Mouse (Mus musculus) embryonic facial prominence, embryonic 15.5 days (tissue): ENCODE results near the gene Prkcg. TPM values are rescaled to one million over a fixed set of nuclear protein-coding genes. Genes with fewer than 3 reads are reported as not detected.

Source experiments
- ATAC-seq: fragments of 200-750 bp; cut with Nextera tagmentation; 2 replicates; pipeline ENCODE4 v1.8.0; 2017; ENCODE audit warnings: low read depth, moderate TSS enrichment; ENCODE audit not compliant: insufficient number of reproducible peaks, low FRiP score, low TSS enrichment
- H3K27ac ChIP-seq: fragments of 300-500 bp; sonication (generic); replicated peaks from 2 replicates; pipeline ENCODE4 v1.5.1; 2015; ENCODE audit warnings: mild to moderate bottlenecking, inconsistent platforms
- H3K27me3 ChIP-seq: fragments of 300-500 bp; sonication (generic); 2 replicates; pipeline ENCODE4 v1.6.1; 2015; ENCODE audit warnings: inconsistent platforms
- H3K36me3 ChIP-seq: fragments of 300-500 bp; sonication (generic); 2 replicates; pipeline ENCODE4 v1.6.1; 2015; ENCODE audit warnings: mild to moderate bottlenecking, inconsistent platforms
- H3K4me1 ChIP-seq: fragments of 300-500 bp; sonication (generic); 2 replicates; pipeline ENCODE4 v1.6.1; 2015; ENCODE audit warnings: inconsistent platforms
- H3K4me2 ChIP-seq: fragments of 300-500 bp; sonication (generic); replicated peaks from 2 replicates; pipeline ENCODE4 v1.6.1; 2015; ENCODE audit warnings: mild to moderate bottlenecking, inconsistent platforms
- H3K4me3 ChIP-seq: fragments of 300-500 bp; sonication (generic); replicated peaks from 2 replicates; pipeline ENCODE4 v1.5.1; 2015; ENCODE audit warnings: mild to moderate bottlenecking, inconsistent platforms
- H3K9ac ChIP-seq: fragments of 300-500 bp; sonication (generic); 2 replicates; pipeline ENCODE4 v1.6.1; 2015; ENCODE audit warnings: inconsistent platforms
- H3K9me3 ChIP-seq: fragments of 300-500 bp; sonication (generic); replicated peaks from 2 replicates; pipeline ENCODE4 v1.6.1; 2016; ENCODE audit warnings: inconsistent platforms
- WGBS: fragments of 180-500 bp; shearing (Covaris S2); methylation state at CpG from one replicate; pipeline ENCODE4 v1.1.7; 2015; 5-methylcytosine and 5-hydroxymethylcytosine counted together
- polyA plus RNA-seq: library from polyadenylated mRNA; unstranded; fragments of >200 nt; fragmentation: Nextera tagmentation; extraction: Ambion mirVana; gene quantifications from 2 replicates; pipeline ENCODE4 v1.2.1, GENCODE M21; 2015

Gene Prkcg
- polyA plus RNA-seq, result 0.13 and 0.28 TPM in 2 replicates

DNA sequence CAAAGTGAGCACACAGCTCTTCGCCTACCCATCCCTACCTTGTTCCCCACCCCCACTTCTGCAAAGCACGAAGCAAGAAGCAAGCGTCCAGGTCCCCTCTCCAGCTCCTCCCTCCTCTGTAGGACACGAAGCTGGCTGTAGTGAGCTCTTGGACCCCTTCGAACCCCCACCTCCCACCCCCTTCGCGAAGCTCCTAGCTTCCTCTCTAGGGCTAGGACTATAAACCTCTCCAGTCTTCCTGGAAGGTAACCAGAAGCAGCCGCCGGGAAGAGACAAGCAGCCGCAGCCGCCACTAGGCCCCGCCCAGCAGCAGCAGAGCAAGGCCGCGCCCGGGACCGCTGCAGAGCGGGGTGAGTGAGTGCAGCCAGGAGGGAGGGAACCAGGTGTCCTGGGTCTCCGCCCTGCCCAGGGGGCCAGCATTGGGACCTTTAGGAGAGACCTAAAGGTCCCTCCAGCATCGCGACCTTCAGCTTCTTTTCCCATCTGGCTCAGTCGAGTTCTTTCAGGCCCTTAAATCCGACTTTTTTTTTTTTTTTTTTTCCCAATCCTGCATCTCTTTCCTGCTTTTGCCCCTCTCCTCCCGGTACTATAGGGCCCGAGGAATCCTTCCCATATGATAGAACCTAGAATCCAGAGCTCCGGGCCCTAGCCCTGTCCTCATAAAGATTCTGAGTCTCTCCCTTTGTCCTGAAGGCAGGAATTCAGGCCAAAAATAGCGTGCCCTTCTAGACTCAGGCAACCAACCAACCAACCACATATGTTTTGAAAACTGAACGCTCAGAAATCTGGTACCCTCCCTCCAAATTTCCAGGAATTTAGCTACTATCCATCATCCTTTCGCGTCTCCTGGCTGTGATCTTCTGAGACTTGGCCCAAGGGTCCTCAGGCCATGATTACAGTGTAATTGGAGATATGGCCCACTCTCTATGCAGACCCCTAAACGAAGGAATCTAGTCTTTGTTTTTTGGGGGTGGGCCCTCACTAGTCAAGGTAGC is at the start of gene Prkcg, which contains the start of gene Myadm:
Gene Prkcg, plus strand, starts transcription at position 204 of the 995 bp plus-strand sequence.
Gene Myadm, plus strand, starts transcription at position 105 of the 995 bp plus-strand sequence.
- peak within 1 kb of the TSS; percentile 72 for H3K4me2 ChIP-seq
- peak; percentile 44; the same call in 1 of the 2 replicates for ATAC-seq
- H3K9me3 ChIP-seq, result no peaks in the 10 kb centered on the region
- peak within 1 kb of the TSS; percentile 50 for H3K4me3 ChIP-seq
- H3K27ac ChIP-seq, result peak within 1 kb of the TSS; percentile 92
- H3K4me1 ChIP-seq, result peaks cover 30% of the 10 kb centered on the region
- 1% methylated on average over 30 of the region's 30 CpGs for WGBS
- peak within 1 kb of the TSS; percentile 48 for H3K9ac ChIP-seq
- H3K36me3 ChIP-seq, result 0 out of 2 replicates have a peak, but pooled peaks cover 3% of the 10 kb centered on the region
- no peaks in the 10 kb centered on the region for H3K27me3 ChIP-seq

DNA sequence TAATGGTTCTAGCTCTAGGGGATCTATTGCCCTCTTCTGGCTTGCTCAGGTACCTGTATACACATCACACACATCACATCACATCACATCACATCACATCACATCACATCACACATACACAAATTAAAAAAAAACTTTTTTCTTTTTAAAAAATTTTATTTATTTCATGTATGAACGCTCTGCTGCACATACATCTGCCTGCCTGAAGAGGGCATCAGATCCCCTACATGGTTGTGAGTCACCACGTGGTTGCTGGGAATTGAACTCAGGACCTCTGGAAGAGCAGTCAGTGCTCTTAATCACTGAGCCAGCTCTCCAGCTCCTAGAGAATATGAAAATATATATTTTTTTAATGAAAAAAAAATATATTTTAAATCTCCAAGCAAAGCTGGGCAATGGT is 49.8 kb upstream of the Prkcg start:
- Histone ChIP-seq H3K27ac (no peak overlapping the region), H3K4me2 (no peak overlapping the region), H3K9me3 (no peaks in the 10 kb centered on the region), H3K4me3 (no peak overlapping the region), H3K9ac (no peak overlapping the region), H3K27me3 (no peaks in the 10 kb centered on the region), H3K4me1 (no peaks in the 10 kb centered on the region), H3K36me3 (no peaks in the 10 kb centered on the region)
- ATAC-seq, result no peak
- WGBS, result 73% methylated on average over 2 of the region's 2 CpGs

DNA sequence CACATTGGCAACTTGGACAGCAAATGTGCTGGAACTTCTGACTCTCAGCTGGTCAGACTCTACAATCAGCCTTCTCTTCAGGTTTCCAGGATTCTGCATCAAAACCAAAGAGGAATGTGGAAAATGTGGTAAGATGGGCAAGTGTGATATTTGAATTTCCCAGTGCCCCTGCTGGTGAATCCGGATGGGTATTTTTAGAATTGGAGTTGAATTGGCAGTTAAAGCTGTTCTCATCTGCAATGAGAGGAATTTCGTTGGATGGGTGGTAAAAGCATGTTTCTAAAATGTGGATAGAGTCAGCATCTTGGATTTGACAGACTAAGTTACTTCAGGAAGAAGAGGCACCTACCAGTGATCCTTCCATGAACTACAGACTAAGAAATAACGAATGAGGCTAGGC is 28.3 kb upstream of the Prkcg start:
- ATAC-seq, result no peak
- H3K9me3 ChIP-seq, result no peaks in the 10 kb centered on the region
- WGBS, result 48% methylated on average over 3 of the region's 3 CpGs

DNA sequence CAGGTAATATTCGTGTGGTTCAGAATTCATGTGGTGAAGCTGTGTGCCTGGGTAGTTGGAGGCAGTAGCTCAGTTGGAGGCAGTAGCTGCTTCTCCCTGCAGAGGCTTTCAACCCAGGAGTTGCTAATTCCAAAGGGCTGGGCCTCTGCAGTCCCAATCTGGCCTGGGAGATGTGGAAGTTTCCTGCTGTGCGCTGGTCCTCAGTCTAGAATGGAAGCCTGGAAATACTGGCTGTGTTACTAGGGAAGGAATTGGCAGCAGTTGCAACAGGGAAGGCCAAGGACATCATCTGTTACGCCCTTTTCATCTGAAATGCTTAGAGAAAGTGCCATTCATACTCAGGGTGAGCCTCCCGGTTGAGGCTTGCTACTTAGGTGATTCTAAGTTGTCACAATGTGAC is 27.5 kb upstream of the Prkcg start:
- Histone ChIP-seq H3K27me3 (peaks cover 7% of the 10 kb centered on the region), H3K27ac (no peak overlapping the region), H3K36me3 (no peaks in the 10 kb centered on the region), H3K9me3 (no peaks in the 10 kb centered on the region), H3K4me1 (no peaks in the 10 kb centered on the region), H3K4me2 (no peak overlapping the region), H3K9ac (no peak overlapping the region), H3K4me3 (no peak overlapping the region)
- ATAC-seq, result no peak
- WGBS, result 66% methylated on average over 4 of the region's 4 CpGs

More for the DNA sequence above, 28.3 kb upstream of the Prkcg start:
- no peak overlapping the region for H3K4me3 ChIP-seq
- H3K36me3 ChIP-seq, result no peaks in the 10 kb centered on the region
- no peak overlapping the region for H3K9ac ChIP-seq
- H3K4me2 ChIP-seq, result no peak overlapping the region
- no peaks in the 10 kb centered on the region for H3K4me1 ChIP-seq
- H3K27me3 ChIP-seq, result peaks cover 7% of the 10 kb centered on the region
- no peak overlapping the region for H3K27ac ChIP-seq

DNA sequence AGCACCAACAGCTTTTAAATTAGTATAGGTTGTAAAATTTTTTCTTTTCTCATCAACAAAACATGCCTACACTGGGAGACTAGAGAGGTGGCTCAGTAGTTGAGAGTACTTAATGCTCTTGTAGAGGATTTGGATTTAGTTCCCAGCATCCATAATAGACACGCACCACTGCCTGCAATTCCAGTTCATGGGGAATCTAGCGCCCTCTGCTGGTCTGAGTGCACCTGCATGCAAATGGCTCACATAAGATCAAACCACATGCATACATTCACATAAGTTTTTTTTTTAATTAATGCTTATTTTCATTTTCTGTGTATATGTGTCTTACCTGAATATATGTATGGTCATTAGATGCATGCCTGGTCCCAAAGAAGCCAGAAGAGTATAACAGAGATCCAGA is 26.2 kb upstream of the Prkcg start:
- Histone ChIP-seq H3K4me3 (no peak overlapping the region), H3K36me3 (no peaks in the 10 kb centered on the region), H3K27me3 (peaks cover 7% of the 10 kb centered on the region), H3K4me1 (no peaks in the 10 kb centered on the region), H3K27ac (no peak overlapping the region), H3K4me2 (no peak overlapping the region), H3K9me3 (no peaks in the 10 kb centered on the region), H3K9ac (no peak overlapping the region)
- no peak for ATAC-seq
- WGBS, result 39% methylated on average over 2 of the region's 2 CpGs

DNA sequence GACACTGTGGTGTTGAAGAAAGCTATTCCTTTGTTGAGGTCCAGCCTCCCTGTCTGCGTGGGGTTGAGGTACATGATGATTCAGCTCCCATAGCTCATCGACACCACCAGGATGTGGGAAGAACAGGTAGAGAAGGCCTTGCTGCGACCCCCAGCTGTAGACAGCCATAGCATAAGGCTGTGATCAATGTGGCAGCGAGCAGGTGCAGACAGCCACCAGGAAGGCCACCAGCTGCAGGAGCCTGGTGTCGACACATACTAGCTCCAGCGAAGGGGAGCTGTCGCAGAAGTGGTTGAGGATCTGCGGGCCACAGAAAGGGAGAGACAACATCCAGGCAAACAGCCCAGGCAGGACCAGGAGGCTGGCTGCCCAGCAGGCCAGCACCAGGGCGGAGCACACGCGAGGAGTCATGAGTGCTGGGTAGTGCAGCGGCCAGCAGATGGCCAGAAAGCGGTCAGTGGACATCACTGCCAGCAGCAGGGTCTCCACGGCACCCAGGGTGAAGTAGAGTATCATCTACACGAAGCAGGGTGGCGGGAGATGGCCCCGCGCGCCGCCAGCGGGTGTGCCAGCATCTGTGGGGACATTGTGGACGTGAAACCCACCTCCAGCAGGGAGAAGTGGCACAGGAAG is 24.5 kb upstream of the Prkcg start:
- Histone ChIP-seq H3K9ac (no peak overlapping the region), H3K27ac (no peak overlapping the region), H3K36me3 (no peaks in the 10 kb centered on the region), H3K4me3 (no peak overlapping the region), H3K4me2 (no peak overlapping the region), H3K27me3 (peaks cover 7% of the 10 kb centered on the region), H3K9me3 (no peaks in the 10 kb centered on the region), H3K4me1 (no peaks in the 10 kb centered on the region)
- 39% methylated on average over 22 of the region's 22 CpGs for WGBS
- no peak for ATAC-seq

DNA sequence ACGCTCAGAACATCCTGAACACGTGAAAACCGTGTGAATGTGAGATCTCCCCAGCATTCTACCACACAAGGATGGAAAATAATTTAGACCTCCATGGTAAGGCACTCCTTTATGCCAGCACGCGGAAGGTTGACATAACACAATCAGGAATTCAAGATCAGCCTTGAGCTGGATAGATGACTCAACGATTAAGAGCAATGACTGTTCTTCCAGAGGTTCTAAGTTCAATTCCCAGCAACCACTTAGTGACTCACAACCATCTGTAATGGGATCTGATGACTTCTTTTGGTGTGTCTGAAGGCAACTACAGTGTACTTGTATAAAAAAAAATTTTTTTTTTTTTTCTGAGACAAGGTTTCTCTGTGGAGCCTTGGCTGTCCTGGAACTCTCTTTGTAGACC is 23.7 kb upstream of the Prkcg start:
- H3K27me3 ChIP-seq, result peaks cover 7% of the 10 kb centered on the region
- H3K4me2 ChIP-seq, result no peak overlapping the region
- no peak for ATAC-seq
- H3K9ac ChIP-seq, result no peak overlapping the region
- 69% methylated on average over 6 of the region's 6 CpGs for WGBS
- no peak overlapping the region for H3K4me3 ChIP-seq
- no peaks in the 10 kb centered on the region for H3K36me3 ChIP-seq
- H3K27ac ChIP-seq, result no peak overlapping the region
- no peaks in the 10 kb centered on the region for H3K9me3 ChIP-seq
- H3K4me1 ChIP-seq, result no peaks in the 10 kb centered on the region

DNA sequence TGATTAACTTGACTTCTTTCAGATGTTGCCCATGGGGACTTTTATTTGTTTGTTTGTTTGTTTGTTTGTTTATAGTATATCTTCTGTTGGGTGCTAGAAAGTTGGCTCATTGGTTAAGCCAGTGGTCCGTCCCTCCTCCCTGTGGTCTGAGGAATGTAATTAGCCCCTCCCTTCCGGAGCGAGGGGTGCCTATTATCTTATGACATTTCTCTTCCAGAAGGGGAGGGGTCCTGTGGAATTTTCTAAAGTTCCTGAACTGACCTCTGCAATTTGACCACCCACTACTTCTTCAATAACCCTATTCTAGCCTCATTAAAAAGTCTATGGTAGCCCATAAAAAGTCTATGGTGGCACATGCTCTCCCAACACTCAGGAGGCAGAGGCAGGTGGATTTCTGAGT is 21.7 kb upstream of the Prkcg start:
- WGBS, result 70% methylated on average over 3 of the region's 3 CpGs
- no peaks in the 10 kb centered on the region for H3K9me3 ChIP-seq
- no peak for ATAC-seq

DNA sequence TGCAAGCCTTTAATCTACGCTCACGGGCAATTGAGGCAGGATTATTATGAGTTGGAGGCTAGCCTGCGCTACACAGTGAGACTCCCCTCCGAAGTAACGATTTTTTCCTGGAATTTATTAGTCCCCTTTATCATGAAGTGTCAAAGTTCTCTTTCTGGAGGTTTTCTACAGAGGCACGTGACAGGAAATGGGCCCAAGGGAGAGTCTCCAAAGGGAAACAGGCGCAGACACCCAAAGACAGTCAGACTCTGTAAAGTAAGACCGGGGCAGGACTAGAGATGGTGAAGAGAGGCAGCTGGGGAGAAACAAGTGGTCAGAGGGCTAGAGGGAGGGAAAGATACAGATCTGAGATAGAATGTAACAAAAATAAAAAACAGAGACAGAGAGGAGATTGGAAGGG is 21.1 kb upstream of the Prkcg start:
- no peak overlapping the region for H3K27ac ChIP-seq
- peaks cover 7% of the 10 kb centered on the region for H3K27me3 ChIP-seq
- H3K36me3 ChIP-seq, result no peaks in the 10 kb centered on the region
- no peaks in the 10 kb centered on the region for H3K4me1 ChIP-seq
- H3K9me3 ChIP-seq, result no peaks in the 10 kb centered on the region
- 74% methylated on average over 8 of the region's 8 CpGs for WGBS
- no peak for ATAC-seq
- H3K4me2 ChIP-seq, result no peak overlapping the region
- no peak overlapping the region for H3K4me3 ChIP-seq
- no peak overlapping the region for H3K9ac ChIP-seq

More for the DNA sequence above, 21.7 kb upstream of the Prkcg start:
- H3K36me3 ChIP-seq, result no peaks in the 10 kb centered on the region
- H3K27ac ChIP-seq, result no peak overlapping the region
- no peak overlapping the region for H3K4me2 ChIP-seq
- peaks cover 7% of the 10 kb centered on the region for H3K27me3 ChIP-seq
- no peak overlapping the region for H3K9ac ChIP-seq
- no peak overlapping the region for H3K4me3 ChIP-seq
- no peaks in the 10 kb centered on the region for H3K4me1 ChIP-seq

DNA sequence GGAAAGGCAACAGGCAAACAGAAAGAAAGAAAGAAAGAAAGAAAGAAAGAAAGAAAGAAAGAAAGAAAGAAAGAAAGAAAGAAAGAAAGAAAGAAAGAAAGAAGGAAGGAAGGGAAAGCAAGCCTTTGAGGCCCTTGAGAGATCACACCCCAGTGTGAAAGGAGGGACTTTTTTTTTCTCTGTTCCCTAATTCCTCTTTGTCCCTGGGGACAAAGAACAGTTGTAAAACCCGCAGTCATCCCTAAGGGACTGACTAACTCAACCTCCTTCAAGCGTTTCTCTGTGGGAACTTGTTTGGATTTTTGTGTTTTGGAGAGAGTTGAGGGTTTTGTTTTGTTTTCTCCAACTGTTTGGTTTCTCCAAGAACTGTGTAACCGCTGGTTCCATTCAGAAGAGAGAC is 20.7 kb upstream of the Prkcg start:
- peaks cover 7% of the 10 kb centered on the region for H3K27me3 ChIP-seq

DNA sequence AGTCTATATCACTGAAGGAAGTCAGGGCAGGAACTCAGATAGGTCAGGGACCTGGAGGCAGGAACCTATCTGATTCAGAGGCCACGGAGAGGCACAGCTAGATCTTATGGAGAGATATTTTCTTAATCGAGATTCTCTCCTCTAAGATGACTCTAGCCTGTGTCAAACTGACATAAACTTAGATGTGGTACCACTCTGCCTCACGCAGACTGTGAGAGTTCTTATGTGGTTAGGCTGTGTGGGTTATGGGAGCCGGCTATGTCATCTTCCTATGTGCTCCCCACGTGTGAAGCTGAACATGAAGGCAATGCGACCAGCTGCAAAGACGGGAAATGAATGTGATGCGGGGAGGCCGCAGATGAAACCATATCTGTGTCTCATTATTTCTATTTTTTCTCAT is 16.8 kb upstream of the Prkcg start:
- no peaks in the 10 kb centered on the region for H3K9me3 ChIP-seq
- no peaks in the 10 kb centered on the region for H3K27me3 ChIP-seq
- no peak overlapping the region for H3K4me3 ChIP-seq
- no peaks in the 10 kb centered on the region for H3K36me3 ChIP-seq
- no peak overlapping the region for H3K27ac ChIP-seq
- 71% methylated on average over 9 of the region's 9 CpGs for WGBS
- H3K9ac ChIP-seq, result no peak overlapping the region
- no peak for ATAC-seq
- no peak overlapping the region for H3K4me2 ChIP-seq
- H3K4me1 ChIP-seq, result peaks cover 4% of the 10 kb centered on the region; the same call in 1 of the 2 replicates

More for the DNA sequence above, 20.7 kb upstream of the Prkcg start:
- H3K9ac ChIP-seq, result no peak overlapping the region
- H3K4me3 ChIP-seq, result no peak overlapping the region
- no peaks in the 10 kb centered on the region for H3K36me3 ChIP-seq
- H3K4me2 ChIP-seq, result no peak overlapping the region
- no peak for ATAC-seq
- no peak overlapping the region for H3K27ac ChIP-seq
- no peaks in the 10 kb centered on the region for H3K9me3 ChIP-seq
- H3K4me1 ChIP-seq, result no peaks in the 10 kb centered on the region
- 21% methylated on average over 3 of the region's 3 CpGs for WGBS
